Mouse (Mus musculus): ENCODE measurements around the gene Sirt7. TPM values are rescaled to one million over a fixed set of nuclear protein-coding genes. Genes with fewer than 3 reads are reported as not detected.
A peak's percentile ranks its signal among the peaks of the same experiment; 100 is the strongest.

Sirt7 gene
- total and polyA plus RNA-seq, 3 experiments = 74.4 to 91.3 (median 75.2) TPM

GRCm38 (mm10) chr11:120572752-120573584 lies 52.1 kb downstream of the Sirt7 start, which contains the start of gene P4hb:
TSS of gene P4hb (minus strand) at chr11:120573253.
- H3K4me2 ChIP-seq (ENCODE audit: insufficient read depth, low read depth, poor library complexity, severe bottlenecking) = peak within 1 kb of the TSS; percentile 79
- peak; percentile 100 for DNase-seq (ENCODE audit: extremely low read depth)
- peak within 1 kb of the TSS; percentile 81 to 93 (median 93) for H3K4me3 ChIP-seq (replicated peaks in 1 of 3; ENCODE audit: low read depth in 2 of 3, low read length in 2 of 3, poor library complexity in 1 of 3)
- no peaks in the 10 kb centered on the region for H3K27me3 ChIP-seq (replicated peaks)
- peak within 1 kb of the TSS; percentile 92 for H3K27ac ChIP-seq (ENCODE audit: insufficient read depth, low read depth)
- peaks cover 4 to 51% of the 10 kb centered on the region in 2 experiments for H3K4me1 ChIP-seq (ENCODE audit: control insufficient read depth in 1 of 2, insufficient read depth in 2 of 2)
- H3K9ac ChIP-seq (ENCODE audit: insufficient read depth, low read depth) = peak within 1 kb of the TSS; percentile 98
- dilution Hi-C loops (cut with MboI; ENCODE audit: extremely low pct_ligation_motif_present, extremely low pct_unique_long_range_greater_than_20kb, low sequenced_read_pairs) (no loop called here), in situ Hi-C loops (cut with MboI; ENCODE audit: low pct_ligation_motif_present, low pct_unique_long_range_greater_than_20kb, low sequenced_read_pairs) (no loop called here)
- peaks cover 39% of the 10 kb centered on the region for H3K79me2 ChIP-seq (replicated peaks; ENCODE audit: control insufficient read depth, extremely low read depth, insufficient read depth, poor library complexity, severe bottlenecking)
- no peaks in the 10 kb centered on the region for H3K9me3 ChIP-seq (replicated peaks; ENCODE audit: low read length)
- peaks cover 36 to 48% of the 10 kb centered on the region in 2 experiments for H3K36me3 ChIP-seq (replicated peaks in 1 of 2; ENCODE audit: control insufficient read depth in 1 of 2, insufficient read depth in 1 of 2, low read length in 1 of 2)
- no peak for TF ChIP-seq JUND (conservative IDR thresholded peaks at IDR 0.05; ENCODE audit: low read depth, low read length)
- TF ChIP-seq MAX (IDR thresholded peaks at IDR 0.05; ENCODE audit: low read length) = peak; percentile 88
- peak; percentile 95 for TF ChIP-seq POLR2AphosphoS2 (IDR thresholded peaks at IDR 0.05; ENCODE audit: low read depth, low read length)
- 0 out of 2 replicates have a peak, but pooled peaks have one; percentile 31 for TF ChIP-seq MAZ (IDR thresholded peaks at IDR 0.05; ENCODE audit: low read depth, low read length)
- TF ChIP-seq CHD1 (IDR thresholded peaks at IDR 0.05; ENCODE audit: low read depth, low read length) = no peak
- TF ChIP-seq USF1 (IDR thresholded peaks at IDR 0.05; ENCODE audit: low read depth, low read length) = no peak; the same call in 1 of the 2 replicates
- TF ChIP-seq CTCF (conservative IDR thresholded peaks at IDR 0.05 in 1 of 2, IDR thresholded peaks at IDR 0.05 in 1 of 2; ENCODE audit: low read depth in 2 of 2, low read length in 2 of 2) = no peak
- TF ChIP-seq EP300 (IDR thresholded peaks at IDR 0.05; ENCODE audit: low read length) = no peak
- TF ChIP-seq NELFE (IDR thresholded peaks at IDR 0.05; ENCODE audit: low read depth, low read length) = peak; percentile 100
- TF ChIP-seq RCOR1 (conservative IDR thresholded peaks at IDR 0.05; ENCODE audit: low read depth, low read length) = 0 out of 2 replicates have a peak, but pooled peaks have one; percentile 13
- TF ChIP-seq POLR2A (IDR thresholded peaks at IDR 0.05; ENCODE audit: low read depth, low read length) = peak; percentile 99
- TF ChIP-seq MYC (IDR thresholded peaks at IDR 0.05; ENCODE audit: low read depth, low read length) = no peak; the same call in 1 of the 2 replicates
- peak; percentile 99 for TF ChIP-seq ZMIZ1 (IDR thresholded peaks at IDR 0.05; ENCODE audit: low read depth, low read length)
- peak; percentile 95 for TF ChIP-seq TBP (conservative IDR thresholded peaks at IDR 0.05; ENCODE audit: low read depth, low read length)
- TF ChIP-seq TCF12 (IDR thresholded peaks at IDR 0.05; ENCODE audit: low read depth, low read length) = peak; percentile 90
- no peak for TF ChIP-seq SMC3 (IDR thresholded peaks at IDR 0.05; ENCODE audit: low read depth, low read length)
- TF ChIP-seq E2F4 (IDR thresholded peaks at IDR 0.05; ENCODE audit: insufficient replicate concordance, low read depth, low read length) = peak; percentile 95
- peak; percentile 28; the same call in 1 of the 2 replicates for TF ChIP-seq MEF2A (IDR thresholded peaks at IDR 0.05; ENCODE audit: borderline replicate concordance, low read depth, low read length)
- TF ChIP-seq ELF1 (IDR thresholded peaks at IDR 0.05; ENCODE audit: low read depth, low read length) = peak; percentile 95
- TF ChIP-seq IRF4 (IDR thresholded peaks at IDR 0.05; ENCODE audit: low read depth, low read length) = peak; percentile 68; the same call in 1 of the 2 replicates
- no peak for TF ChIP-seq GABPA (IDR thresholded peaks at IDR 0.05; ENCODE audit: insufficient replicate concordance, low read depth, low read length)
- 0 out of 2 replicates have a peak, but pooled peaks have one; percentile 52 for TF ChIP-seq KAT2A (IDR thresholded peaks at IDR 0.05; ENCODE audit: insufficient replicate concordance, low read length)
- TF ChIP-seq ZKSCAN1 (IDR thresholded peaks at IDR 0.05; ENCODE audit: borderline replicate concordance, low read depth, low read length) = no peak
- peak; percentile 58 for TF ChIP-seq ETS1 (conservative IDR thresholded peaks at IDR 0.05; ENCODE audit: low read depth, low read length)
- TF ChIP-seq USF2 (conservative IDR thresholded peaks at IDR 0.05; ENCODE audit: low read depth, low read length) = no peak; the same call in 1 of the 2 replicates
- peak; percentile 72 for TF ChIP-seq HCFC1 (IDR thresholded peaks at IDR 0.05; ENCODE audit: low read depth, low read length)
- peak; percentile 89 for TF ChIP-seq SIN3A (IDR thresholded peaks at IDR 0.05; ENCODE audit: low read length)
- no peak for TF ChIP-seq UBTF (IDR thresholded peaks at IDR 0.05; ENCODE audit: low read depth, low read length)
- peak; percentile 86 for TF ChIP-seq NRF1 (IDR thresholded peaks at IDR 0.05; ENCODE audit: low read depth, low read length)
- TF ChIP-seq BHLHE40 (IDR thresholded peaks at IDR 0.05; ENCODE audit: low read depth, low read length) = peak; percentile 99
- no peak for TF ChIP-seq RAD21 (IDR thresholded peaks at IDR 0.05; ENCODE audit: low read depth, low read length)
- no peak for TF ChIP-seq PAX5 (IDR thresholded peaks at IDR 0.05; ENCODE audit: low read length)
- TF ChIP-seq CHD2 (IDR thresholded peaks at IDR 0.05; ENCODE audit: low read length) = peak; percentile 78; the same call in 1 of the 2 replicates
- TF ChIP-seq ZNF384 (IDR thresholded peaks at IDR 0.05; ENCODE audit: low read depth, low read length) = no peak
- peak; percentile 91 for TF ChIP-seq MXI1 (IDR thresholded peaks at IDR 0.05; ENCODE audit: low read depth, low read length)

Measured in CH12.LX (cell line).